Mouse (Mus musculus) CH12.LX (cell line): Measurements from ENCODE around the gene Erc1. TPM values are rescaled to one million over a fixed set of nuclear protein-coding genes. Genes with fewer than 3 reads are reported as not detected.

Source experiments
- DNase-seq: peaks from one replicate; pipeline ENCODE4 v3.0.0-alpha.2; 2013; ENCODE audit errors: extremely low read depth
- H3K27ac ChIP-seq: 2 replicates; pipeline ENCODE4 v1.5.1; 2012; ENCODE audit warnings: low read depth, mild to moderate bottlenecking, control low read depth, moderate library complexity; ENCODE audit not compliant: insufficient read depth
- H3K27me3 ChIP-seq: replicated peaks from 2 replicates; pipeline ENCODE3; 2012; ENCODE audit warnings: inconsistent platforms
- H3K36me3 ChIP-seq, 2 experiments: replicated peaks in 1 of 2; 2 replicates each; pipeline versions ENCODE3 to v1.6.1; 2012; ENCODE audit warnings: inconsistent platforms in 1 of 2, low read length in 1 of 2, mild to moderate bottlenecking in 1 of 2, mixed read lengths in 1 of 2, moderate library complexity in 1 of 2; ENCODE audit not compliant: control insufficient read depth in 1 of 2, insufficient read depth in 1 of 2
- H3K4me1 ChIP-seq, 2 experiments: 2 replicates each; pipeline ENCODE4 v1.6.1; 2012; ENCODE audit warnings: inconsistent platforms in 1 of 2, moderate library complexity in 1 of 2; ENCODE audit not compliant: insufficient read depth in 2 of 2, control insufficient read depth in 1 of 2
- H3K4me2 ChIP-seq: 2 replicates; pipeline ENCODE4 v1.6.1; 2012; ENCODE audit warnings: low read depth, mild to moderate bottlenecking, control low read depth; ENCODE audit not compliant: poor library complexity, insufficient read depth, severe bottlenecking
- H3K4me3 ChIP-seq, 3 experiments: fragments of 150-350 bp in 1 of 3; sonication (generic) in 1 of 3; replicated peaks in 1 of 3; 2 replicates each; pipeline versions ENCODE3 to v1.5.1; 2011 to 2012; ENCODE audit warnings: low read depth in 2 of 3, low read length in 2 of 3, mild to moderate bottlenecking in 2 of 3, moderate library complexity in 2 of 3, control low read depth in 1 of 3, improper control_type of control experiment in 1 of 3, inconsistent platforms in 1 of 3, mixed read lengths in 1 of 3; ENCODE audit not compliant: poor library complexity in 1 of 3
- H3K79me2 ChIP-seq: replicated peaks from 2 replicates; pipeline ENCODE4 v1.6.1; 2012; ENCODE audit warnings: mild to moderate bottlenecking, moderate library complexity; ENCODE audit not compliant: control insufficient read depth, poor library complexity, insufficient read depth, severe bottlenecking; ENCODE audit errors: extremely low read depth
- H3K9ac ChIP-seq: 2 replicates; pipeline ENCODE4 v1.6.1; 2012; ENCODE audit warnings: low read depth, mild to moderate bottlenecking, control low read depth, moderate library complexity; ENCODE audit not compliant: insufficient read depth
- H3K9me3 ChIP-seq: replicated peaks from 2 replicates; pipeline ENCODE3; 2012; ENCODE audit warnings: low read length, inconsistent platforms, mixed read lengths
- CTCF ChIP-seq, 2 experiments: IDR thresholded peaks in 1 of 2; conservative IDR thresholded peaks in 1 of 2; 2 replicates each; pipeline ENCODE4 v1.5.1; 2011 to 2012; ENCODE audit warnings: low read depth in 2 of 2, low read length in 2 of 2, improper control_type of control experiment in 1 of 2, inconsistent platforms in 1 of 2, mild to moderate bottlenecking in 1 of 2, moderate library complexity in 1 of 2
- E2F4 ChIP-seq: IDR thresholded peaks from 2 replicates; pipeline ENCODE4 v1.6.1; 2011; ENCODE audit warnings: low read depth, low read length, improper control_type of control experiment; ENCODE audit not compliant: insufficient replicate concordance
- EP300 ChIP-seq: IDR thresholded peaks from 2 replicates; pipeline ENCODE4 v1.6.1; 2011; ENCODE audit warnings: low read length, improper control_type of control experiment
- JUN ChIP-seq: IDR thresholded peaks from 2 replicates; pipeline ENCODE4 v1.6.1; 2011; ENCODE audit warnings: low read depth, mild to moderate bottlenecking, low read length, improper control_type of control experiment, moderate library complexity; ENCODE audit not compliant: insufficient read depth
- JUND ChIP-seq: conservative IDR thresholded peaks from 2 replicates; pipeline ENCODE4 v1.6.1; 2011; ENCODE audit warnings: low read depth, low read length, improper control_type of control experiment
- MAFK ChIP-seq: IDR thresholded peaks from 2 replicates; pipeline ENCODE4 v1.6.1; 2011; ENCODE audit warnings: low read length, improper control_type of control experiment; ENCODE audit not compliant: insufficient replicate concordance
- MAX ChIP-seq: IDR thresholded peaks from 2 replicates; pipeline ENCODE4 v1.6.1; 2011; ENCODE audit warnings: low read length, improper control_type of control experiment
- MXI1 ChIP-seq: IDR thresholded peaks from 2 replicates; pipeline ENCODE4 v1.6.1; 2011; ENCODE audit warnings: mild to moderate bottlenecking, low read depth, low read length, improper control_type of control experiment
- MYC ChIP-seq: IDR thresholded peaks from 2 replicates; pipeline ENCODE4 v1.6.1; 2011; ENCODE audit warnings: low read depth, mild to moderate bottlenecking, improper control_type of control experiment, low read length
- NELFE ChIP-seq: IDR thresholded peaks from 2 replicates; pipeline ENCODE4 v1.6.1; 2011; ENCODE audit warnings: low read depth, low read length, improper control_type of control experiment
- PAX5 ChIP-seq: IDR thresholded peaks from 2 replicates; pipeline ENCODE4 v1.6.1; 2012; ENCODE audit warnings: low read length, inconsistent platforms, mixed read lengths
- POLR2A ChIP-seq: IDR thresholded peaks from 2 replicates; pipeline ENCODE4 v1.6.1; 2011; ENCODE audit warnings: low read depth, mild to moderate bottlenecking, improper control_type of control experiment, low read length
- RAD21 ChIP-seq: IDR thresholded peaks from 2 replicates; pipeline ENCODE4 v1.6.1; 2011; ENCODE audit warnings: low read depth, mild to moderate bottlenecking, low read length, improper control_type of control experiment, moderate library complexity
- RCOR1 ChIP-seq: conservative IDR thresholded peaks from 2 replicates; pipeline ENCODE4 v1.6.1; 2012; ENCODE audit warnings: low read depth, mild to moderate bottlenecking, inconsistent platforms, low read length, improper control_type of control experiment
- SIN3A ChIP-seq: IDR thresholded peaks from 2 replicates; pipeline ENCODE4 v1.6.1; 2012; ENCODE audit warnings: low read length, improper control_type of control experiment, inconsistent platforms
- SMC3 ChIP-seq: IDR thresholded peaks from 2 replicates; pipeline ENCODE4 v1.6.1; 2011; ENCODE audit warnings: low read depth, low read length, improper control_type of control experiment
- TBP ChIP-seq: conservative IDR thresholded peaks from 2 replicates; pipeline ENCODE4 v1.6.1; 2011; ENCODE audit warnings: low read depth, low read length, improper control_type of control experiment
- TCF12 ChIP-seq: IDR thresholded peaks from 2 replicates; pipeline ENCODE4 v1.6.1; 2014; ENCODE audit warnings: low read depth, mild to moderate bottlenecking, inconsistent platforms, low read length, improper control_type of control experiment
- UBTF ChIP-seq: IDR thresholded peaks from 2 replicates; pipeline ENCODE4 v1.6.1; 2012; ENCODE audit warnings: low read depth, mild to moderate bottlenecking, inconsistent platforms, low read length, improper control_type of control experiment, moderate library complexity
- USF1 ChIP-seq: IDR thresholded peaks from 2 replicates; pipeline ENCODE4 v1.6.1; 2014; ENCODE audit warnings: low read depth, mild to moderate bottlenecking, inconsistent platforms, low read length, improper control_type of control experiment
- ZC3H11A ChIP-seq: IDR thresholded peaks from 2 replicates; pipeline ENCODE4 v1.6.1; 2012; ENCODE audit warnings: low read depth, mild to moderate bottlenecking, inconsistent platforms, low read length, improper control_type of control experiment
- ZMIZ1 ChIP-seq: IDR thresholded peaks from 2 replicates; pipeline ENCODE4 v1.6.1; 2012; ENCODE audit warnings: low read depth, mild to moderate bottlenecking, inconsistent platforms, low read length, improper control_type of control experiment
- ZNF384 ChIP-seq: IDR thresholded peaks from 2 replicates; pipeline ENCODE4 v1.6.1; 2012; ENCODE audit warnings: low read depth, low read length, improper control_type of control experiment, inconsistent platforms
- dilution Hi-C: fragments of 300-500 bp; cut with MboI; formaldehyde crosslinking; loops from 2 replicates; pipeline ENCODE4 v1.14.3; 2020; ENCODE audit warnings: low sequenced_read_pairs; ENCODE audit not compliant: extremely low pct_unique_long_range_greater_than_20kb, extremely low pct_ligation_motif_present
- in situ Hi-C: fragments of 300-500 bp; cut with MboI; formaldehyde crosslinking; loops from 3 replicates; pipeline ENCODE4 v1.14.3; 2019; ENCODE audit warnings: low sequenced_read_pairs, low pct_ligation_motif_present, low pct_unique_long_range_greater_than_20kb, mixed read lengths
- polyA plus RNA-seq: library from polyadenylated mRNA; unstranded; fragments of >175 nt; gene quantifications from 2 replicates; pipeline ENCODE4 v1.2.1, GENCODE M21; 2012; ENCODE audit warnings: low read depth; ENCODE audit not compliant: insufficient read length
- total RNA-seq, 2 experiments: library from RNA; depleted of rRNA; stranded (reverse); fragments of 300-350 nt in 1 of 2; fragments of >200 nt in 1 of 2; gene quantifications; 2 replicates each; pipeline ENCODE4 v1.2.3; 2012 to 2014

Erc1 gene
- total and polyA plus RNA-seq, 3 experiments = 1.4 to 3.3 (median 2.5) TPM

GRCm38 (mm10) chr6:119749093-119749635, 98.8 kb downstream of the Erc1 start:
- DNase-seq = no peak
- H3K4me1 ChIP-seq = no peaks in the 10 kb centered on the region
- H3K79me2 ChIP-seq = no peaks in the 10 kb centered on the region
- no peaks in the 10 kb centered on the region for H3K9me3 ChIP-seq
- no peak overlapping the region for H3K27ac ChIP-seq
- peaks cover 0 to 8% of the 10 kb centered on the region in 2 experiments for H3K36me3 ChIP-seq
- no peaks in the 10 kb centered on the region for H3K27me3 ChIP-seq
- no peak overlapping the region for H3K4me3 ChIP-seq
- no peak overlapping the region for H3K4me2 ChIP-seq
- in situ Hi-C loops = no loop called here
- H3K9ac ChIP-seq = no peak overlapping the region
- dilution Hi-C loops = no loop called here
- TF ChIP-seq POLR2A (no peak), MYC (no peak), TCF12 (no peak), USF1 (no peak), MAX (no peak), TBP (no peak), MAFK (no peak), E2F4 (no peak), MXI1 (no peak), ZMIZ1 (no peak)

DNA sequence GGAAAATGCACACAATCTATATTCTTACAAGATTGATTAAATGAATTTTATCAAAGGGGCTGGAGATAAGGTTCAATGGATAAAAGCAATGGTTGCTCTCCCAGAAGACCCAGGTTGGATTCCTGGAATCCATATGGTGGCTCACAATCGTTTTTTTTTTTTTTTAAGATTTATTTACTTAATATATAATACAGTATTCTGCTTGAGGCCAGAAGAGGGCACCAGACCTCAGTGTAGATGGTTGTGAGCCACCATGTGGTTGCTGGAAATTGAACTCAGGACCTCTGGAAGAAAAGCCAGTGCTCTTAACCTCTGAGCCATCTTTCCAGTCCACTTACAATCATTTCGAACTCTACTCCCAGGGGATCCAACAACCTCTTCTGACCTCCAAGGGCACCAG, 106.1 kb downstream of the Erc1 start:
- no peak overlapping the region for H3K4me2 ChIP-seq
- H3K9ac ChIP-seq = no peak overlapping the region
- no peak for TF ChIP-seq UBTF
- TF ChIP-seq ZNF384 = peak; percentile 54; the same call in 1 of the 2 replicates
- TF ChIP-seq CTCF (conservative IDR thresholded peaks at IDR 0.05 in 1 of 2, IDR thresholded peaks at IDR 0.05 in 1 of 2; ENCODE audit: low read depth in 2 of 2, low read length in 2 of 2) = peak in 1 of 2 experiments; percentile 49; a peak in 2 of 4 replicates
- no peak for TF ChIP-seq RCOR1
- TF ChIP-seq TCF12 = no peak
- TF ChIP-seq PAX5 = no peak
- peaks cover 0 to 3% of the 10 kb centered on the region in 2 experiments for H3K36me3 ChIP-seq
- no peak overlapping the region for H3K27ac ChIP-seq
- H3K4me1 ChIP-seq = peaks cover 0 to 5% of the 10 kb centered on the region in 2 experiments; a peak in 1 of 4 replicates
- no peak overlapping the region for H3K4me3 ChIP-seq
- H3K27me3 ChIP-seq = no peaks in the 10 kb centered on the region
- in situ Hi-C loops (no loop called here), dilution Hi-C loops (no loop called here)
- H3K9me3 ChIP-seq = no peaks in the 10 kb centered on the region
- no peaks in the 10 kb centered on the region for H3K79me2 ChIP-seq
- no peak for DNase-seq

GRCm38 (mm10) chr6:119740541-119740940, 107.4 kb downstream of the Erc1 start:
- Histone ChIP-seq H3K36me3 (peaks cover 0 to 3% of the 10 kb centered on the region in 2 experiments), H3K9me3 (no peaks in the 10 kb centered on the region), H3K9ac (no peak overlapping the region), H3K4me2 (no peak overlapping the region)
- no peak for DNase-seq
- TF ChIP-seq JUND (no peak), SIN3A (no peak), ZMIZ1 (no peak), SMC3 (no peak), ZC3H11A (no peak), JUN (no peak), NELFE (no peak), POLR2A (no peak), RAD21 (no peak), EP300 (no peak)
- TF ChIP-seq, all 38 proteins: peak for 0
- in situ Hi-C loops (no loop called here), dilution Hi-C loops (no loop called here)
- H3K27ac ChIP-seq = no peak overlapping the region
- no peaks in the 10 kb centered on the region for H3K79me2 ChIP-seq
- no peak overlapping the region for H3K4me3 ChIP-seq
- no peaks in the 10 kb centered on the region for H3K27me3 ChIP-seq
- peaks cover 0 to 5% of the 10 kb centered on the region in 2 experiments; a peak in 1 of 4 replicates for H3K4me1 ChIP-seq
